ENCODE assay signal across 8 mouse cellular contexts in the genomic region with DNA sequence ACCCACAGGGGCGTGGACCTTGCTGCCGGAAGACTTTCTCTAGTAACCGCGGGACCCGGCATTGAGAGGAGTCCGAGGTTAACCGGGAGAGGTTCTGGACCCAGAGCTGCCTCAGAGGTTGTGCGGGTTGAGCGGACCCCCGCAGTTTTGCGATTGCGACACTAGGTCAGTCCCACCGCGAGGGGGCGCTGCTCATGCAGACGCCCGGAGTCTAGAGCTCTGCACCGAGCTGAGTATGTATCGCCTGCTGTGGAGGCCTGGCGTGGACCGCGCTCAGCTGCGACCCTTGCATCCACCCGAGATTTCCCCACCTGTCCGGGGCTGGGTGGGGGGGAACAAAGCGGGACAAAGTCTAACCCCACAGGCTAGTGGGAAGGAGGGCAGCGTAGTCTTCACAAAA. TPM values are rescaled to one million over a fixed set of nuclear protein-coding genes. Genes with fewer than 3 reads are reported as not detected.
DNase-seq lines count a peak whose midpoint lies in the region; ATAC-seq and TF ChIP-seq lines count a peak whose summit lies in the region.

No protein-coding gene starts in this region.

- WGBS in heart, embryonic 14.5 days: under 1% methylated on average over 27 of the region's 27 CpGs
- 2% methylated on average over 27 of the region's 27 CpGs for WGBS in kidney, postnatal 0 days
- WGBS in liver, embryonic 16.5 days (ENCODE audit: insufficient replicate concordance): under 1% methylated on average over 27 of the region's 27 CpGs
- 3% methylated on average over 27 of the region's 27 CpGs for WGBS in neural tube, embryonic 14.5 days

- H3K27ac ChIP-seq in heart, embryonic 14.5 days (replicated peaks in 1 of 2; ENCODE audit: control insufficient read depth in 1 of 2, insufficient read depth in 1 of 2, low read depth in 2 of 2, low read length in 2 of 2): no peak overlapping the region
- H3K27ac ChIP-seq in kidney, postnatal 0 days: no peak overlapping the region
- no peak overlapping the region for H3K27ac ChIP-seq in liver, embryonic 16.5 days (ENCODE audit: low read length)
- H3K27ac ChIP-seq in neural tube, embryonic 14.5 days (ENCODE audit: low read depth, low read length): no peak overlapping the region

- H3K4me2 ChIP-seq in heart, embryonic 14.5 days (ENCODE audit: low read length): peak overlapping the region; percentile 73
- H3K4me2 ChIP-seq in kidney, postnatal 0 days (ENCODE audit: low read length): peak overlapping the region; percentile 65
- peak overlapping the region; percentile 82 for H3K4me2 ChIP-seq in liver, embryonic 16.5 days (ENCODE audit: low read depth, low read length)
- H3K4me2 ChIP-seq in neural tube, embryonic 14.5 days (ENCODE audit: low read depth, low read length): peak overlapping the region; percentile 54

- H3K27me3 ChIP-seq in heart, embryonic 14.5 days (ENCODE audit: control insufficient read depth, insufficient read depth, low read length): no peaks in the 10 kb centered on the region; the same call in 1 of the 2 replicates
- H3K27me3 ChIP-seq in kidney, postnatal 0 days (ENCODE audit: insufficient read depth, low read length): no peaks in the 10 kb centered on the region
- peaks cover 6% of the 10 kb centered on the region for H3K27me3 ChIP-seq in liver, embryonic 16.5 days (ENCODE audit: control insufficient read depth, insufficient read depth, low read depth, low read length)
- H3K27me3 ChIP-seq in neural tube, embryonic 14.5 days (ENCODE audit: control insufficient read depth, insufficient read depth, low read length): no peaks in the 10 kb centered on the region

- H3K4me3 ChIP-seq in heart, embryonic 14.5 days (ENCODE audit: control insufficient read depth in 1 of 2, insufficient read depth in 1 of 2, low read depth in 1 of 2, low read length in 2 of 2): peak overlapping the region; percentile 35
- H3K4me3 ChIP-seq in kidney, postnatal 0 days (replicated peaks; ENCODE audit: low read depth, low read length): peak overlapping the region; percentile 27
- peak overlapping the region; percentile 50 for H3K4me3 ChIP-seq in liver, embryonic 16.5 days (ENCODE audit: low read depth, low read length)
- peak overlapping the region; percentile 30; the same call in 1 of the 2 replicates for H3K4me3 ChIP-seq in neural tube, embryonic 14.5 days (ENCODE audit: low read depth, low read length)

- TF ChIP-seq CTCF in kidney, postnatal 0 days (IDR thresholded peaks at IDR 0.05; ENCODE audit: low read depth): peak; percentile 82

- peak; percentile 56 to 70 for DNase-seq in CD8-positive naive resting alpha-beta T cell, adult 2 months (ENCODE audit: low read depth in 2 of 2, low spot score in 2 of 2)
- peak; percentile 47 for DNase-seq in c-Kit-negative CD71-positive TER-119-positive erythroid progenitor cells, embryonic 14.5 days (ENCODE audit: low read depth, low spot score)
- peak; percentile 87 for DNase-seq in kidney, postnatal 0 days (ENCODE audit: low spot score)
- DNase-seq in testis, postnatal 14 days (ENCODE audit: low spot score): peak; percentile 84

- peak overlapping the region; percentile 67 for H3K9ac ChIP-seq in heart, embryonic 14.5 days (ENCODE audit: low read length)
- H3K9ac ChIP-seq in kidney, postnatal 0 days (ENCODE audit: low read depth, low read length): peak overlapping the region; percentile 53; the same call in 1 of the 2 replicates
- peak overlapping the region; percentile 48 for H3K9ac ChIP-seq in liver, embryonic 16.5 days (ENCODE audit: low read depth, low read length)
- peak overlapping the region; percentile 39; the same call in 1 of the 2 replicates for H3K9ac ChIP-seq in neural tube, embryonic 14.5 days (replicated peaks; ENCODE audit: low read depth, low read length)

- no peaks in the 10 kb centered on the region for H3K9me3 ChIP-seq in heart, embryonic 14.5 days (ENCODE audit: control insufficient read depth, low read length)
- H3K9me3 ChIP-seq in kidney, postnatal 0 days (replicated peaks; ENCODE audit: low read length): no peaks in the 10 kb centered on the region
- H3K9me3 ChIP-seq in liver, embryonic 16.5 days (replicated peaks; ENCODE audit: control insufficient read depth, low read length): no peaks in the 10 kb centered on the region
- H3K9me3 ChIP-seq in neural tube, embryonic 14.5 days (ENCODE audit: control insufficient read depth, low read length): no peaks in the 10 kb centered on the region

- ATAC-seq in erythroid progenitor cell, adult 5-6 weeks (replicated peaks; ENCODE audit: low FRiP score, poor library complexity, severe bottlenecking): peak; percentile 56
- peak; percentile 71; the same call in 1 of the 2 replicates for ATAC-seq in heart, embryonic 14.5 days (ENCODE audit: insufficient number of reproducible peaks, insufficient read depth, low FRiP score, low read depth)
- ATAC-seq in kidney, postnatal 0 days (replicated peaks; ENCODE audit: low FRiP score, low read depth): peak; percentile 74
- ATAC-seq in liver, embryonic 16.5 days (ENCODE audit: low read depth): peak; percentile 48; the same call in 1 of the 2 replicates
- peak; percentile 82 for ATAC-seq in neural tube, embryonic 14.5 days (ENCODE audit: low read depth)

- peaks cover 2 to 6% of the 10 kb centered on the region in 2 experiments; a peak in 1 of 4 replicates for H3K4me1 ChIP-seq in heart, embryonic 14.5 days (ENCODE audit: control insufficient read depth in 2 of 2, insufficient read depth in 2 of 2, low read length in 2 of 2)
- H3K4me1 ChIP-seq in kidney, postnatal 0 days (replicated peaks; ENCODE audit: insufficient read depth, low read length): no peaks in the 10 kb centered on the region; the same call in 1 of the 2 replicates
- H3K4me1 ChIP-seq in liver, embryonic 16.5 days (ENCODE audit: control insufficient read depth, low read depth, low read length): peaks cover 20% of the 10 kb centered on the region
- H3K4me1 ChIP-seq in neural tube, embryonic 14.5 days (ENCODE audit: control insufficient read depth, insufficient read depth, low read length): 0 out of 2 replicates have a peak, but pooled peaks cover 3% of the 10 kb centered on the region

- no peaks in the 10 kb centered on the region for H3K36me3 ChIP-seq in heart, embryonic 14.5 days (ENCODE audit: control insufficient read depth, insufficient read depth, low read length)
- no peaks in the 10 kb centered on the region for H3K36me3 ChIP-seq in kidney, postnatal 0 days (ENCODE audit: insufficient read depth, low read length)
- no peaks in the 10 kb centered on the region for H3K36me3 ChIP-seq in liver, embryonic 16.5 days (ENCODE audit: control insufficient read depth, insufficient read depth)
- no peaks in the 10 kb centered on the region for H3K36me3 ChIP-seq in neural tube, embryonic 14.5 days (ENCODE audit: control insufficient read depth, insufficient read depth, low read length)

RNA-seq across cellular contexts. Expression of a gene that starts 22.4 kb away (rescaled TPM):
- not detected in 2 replicates for total RNA-seq in erythroid progenitor cell, adult 5-6 weeks (2015; ENCODE audit: low replicate concordance)
- not detected in 2 replicates for total RNA-seq in erythroid progenitor cell, adult 5-6 weeks (2017; ENCODE audit: low replicate concordance)
- polyA plus RNA-seq in heart, embryonic 14.5 days (2014; fragmentation: Nextera tagmentation; extraction: Ambion mirVana): 33.0 and 33.2 TPM in 2 replicates
- polyA plus RNA-seq in kidney, postnatal 0 days (2015; fragmentation: Nextera tagmentation; extraction: Ambion mirVana): 4.8 and 7.7 TPM in 2 replicates
- 0.23 and 0.27 TPM in 2 replicates for polyA plus RNA-seq in liver, embryonic 16.5 days (2015; fragmentation: Nextera tagmentation; extraction: Ambion mirVana)
- polyA plus RNA-seq in neural tube, embryonic 14.5 days (2014; fragmentation: Nextera tagmentation; extraction: Ambion mirVana): 0.23 and 3.1 TPM in 2 replicates

RNA-seq across cellular contexts. Expression of a gene that starts 23.2 kb away (rescaled TPM):
- not detected in 2 replicates for total RNA-seq in erythroid progenitor cell, adult 5-6 weeks (2015; ENCODE audit: low replicate concordance)
- total RNA-seq in erythroid progenitor cell, adult 5-6 weeks (2017; ENCODE audit: low replicate concordance): not detected in 2 replicates
- polyA plus RNA-seq in heart, embryonic 14.5 days (2014; fragmentation: Nextera tagmentation; extraction: Ambion mirVana): 1.0 and 1.9 TPM in 2 replicates
- polyA plus RNA-seq in kidney, postnatal 0 days (2015; fragmentation: Nextera tagmentation; extraction: Ambion mirVana): 0.07 and 0.10 TPM in 2 replicates
- polyA plus RNA-seq in liver, embryonic 16.5 days (2015; fragmentation: Nextera tagmentation; extraction: Ambion mirVana): 0.04 TPM in 1 of 2 replicates, not detected in the other
- polyA plus RNA-seq in neural tube, embryonic 14.5 days (2014; fragmentation: Nextera tagmentation; extraction: Ambion mirVana): 0.06 TPM in 1 of 2 replicates, not detected in the other

RNA-seq across cellular contexts. Expression of a gene that starts 29.8 kb away (rescaled TPM):
- not detected in 2 replicates for total RNA-seq in erythroid progenitor cell, adult 5-6 weeks (2015; ENCODE audit: low replicate concordance)
- 3.9 TPM in 1 of 2 replicates, not detected in the other for total RNA-seq in erythroid progenitor cell, adult 5-6 weeks (2017; ENCODE audit: low replicate concordance)
- polyA plus RNA-seq in heart, embryonic 14.5 days (2014; fragmentation: Nextera tagmentation; extraction: Ambion mirVana): 178 and 202 TPM in 2 replicates
- 119 and 128 TPM in 2 replicates for polyA plus RNA-seq in kidney, postnatal 0 days (2015; fragmentation: Nextera tagmentation; extraction: Ambion mirVana)
- polyA plus RNA-seq in liver, embryonic 16.5 days (2015; fragmentation: Nextera tagmentation; extraction: Ambion mirVana): 20.3 and 21.9 TPM in 2 replicates
- 40.1 and 64.1 TPM in 2 replicates for polyA plus RNA-seq in neural tube, embryonic 14.5 days (2014; fragmentation: Nextera tagmentation; extraction: Ambion mirVana)

RNA-seq across cellular contexts. Expression of a gene that starts 60.0 kb away (rescaled TPM):
- 2.1 and 2.9 TPM in 2 replicates for total RNA-seq in erythroid progenitor cell, adult 5-6 weeks (2015; ENCODE audit: low replicate concordance)
- total RNA-seq in erythroid progenitor cell, adult 5-6 weeks (2017; ENCODE audit: low replicate concordance): 0.64 and 3.6 TPM in 2 replicates
- polyA plus RNA-seq in heart, embryonic 14.5 days (2014; fragmentation: Nextera tagmentation; extraction: Ambion mirVana): 20.9 and 22.1 TPM in 2 replicates
- 38.4 and 42.6 TPM in 2 replicates for polyA plus RNA-seq in kidney, postnatal 0 days (2015; fragmentation: Nextera tagmentation; extraction: Ambion mirVana)
- 33.8 and 36.2 TPM in 2 replicates for polyA plus RNA-seq in liver, embryonic 16.5 days (2015; fragmentation: Nextera tagmentation; extraction: Ambion mirVana)
- 3.8 and 7.4 TPM in 2 replicates for polyA plus RNA-seq in neural tube, embryonic 14.5 days (2014; fragmentation: Nextera tagmentation; extraction: Ambion mirVana)
